Mouse (Mus musculus): ENCODE measurements around the gene Stard3nl. TPM values are rescaled to one million over a fixed set of nuclear protein-coding genes. Genes with fewer than 3 reads are reported as not detected.

Stard3nl gene
- polyA plus RNA-seq, 2 experiments: 12.0 to 23.7 TPM

DNA sequence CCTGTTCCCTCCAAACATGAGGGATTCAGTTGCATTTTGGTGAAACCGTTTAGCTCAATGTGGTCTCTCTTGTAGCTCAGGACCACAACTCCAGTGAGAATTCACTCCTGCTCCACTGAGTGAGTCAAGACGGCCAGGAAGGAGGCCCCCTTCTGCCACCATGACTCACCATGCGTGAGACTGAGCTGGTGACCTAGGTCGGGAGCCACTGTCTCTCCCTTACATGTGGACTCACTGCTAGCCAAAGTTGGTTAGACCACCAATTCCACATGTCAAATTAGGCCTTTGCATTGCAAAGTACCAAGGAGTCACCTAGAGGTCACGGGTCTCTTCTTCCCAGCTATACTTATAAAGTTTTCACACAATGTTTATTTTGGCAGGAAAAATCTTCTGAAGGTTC, 16.3 kb upstream of the Stard3nl start:
- DNase-seq (ENCODE audit: low read depth in 3 of 3, low spot score in 3 of 3) (no peak), ATAC-seq (ENCODE audit: insufficient read depth) (no peak)
- no peak overlapping the region for H3K27ac ChIP-seq
- H3K4me3 ChIP-seq (ENCODE audit: insufficient read depth in 1 of 2, low read depth in 2 of 2, low read length in 2 of 2): no peak overlapping the region
- H3K9ac ChIP-seq (replicated peaks): no peak overlapping the region
- no peaks in the 10 kb centered on the region for H3K9me3 ChIP-seq (ENCODE audit: control insufficient read depth, low read length)
- TF ChIP-seq CTCF (IDR thresholded peaks at IDR 0.05; ENCODE audit: low read depth) (no peak), EP300 (IDR thresholded peaks at IDR 0.05; ENCODE audit: low read depth) (no peak)
- no peak overlapping the region for H3K4me2 ChIP-seq (ENCODE audit: low read depth)
- H3K27me3 ChIP-seq (ENCODE audit: control insufficient read depth, insufficient read depth, low read length): no peaks in the 10 kb centered on the region
- no peaks in the 10 kb centered on the region for H3K36me3 ChIP-seq (replicated peaks; ENCODE audit: control insufficient read depth, insufficient read depth, low read depth)
- 45% methylated on average over 5 of the region's 5 CpGs for WGBS (ENCODE audit: insufficient replicate concordance)
- no peaks in the 10 kb centered on the region for H3K4me1 ChIP-seq (replicated peaks; ENCODE audit: control insufficient read depth in 2 of 2, insufficient read depth in 2 of 2, low read length in 1 of 2)

DNA sequence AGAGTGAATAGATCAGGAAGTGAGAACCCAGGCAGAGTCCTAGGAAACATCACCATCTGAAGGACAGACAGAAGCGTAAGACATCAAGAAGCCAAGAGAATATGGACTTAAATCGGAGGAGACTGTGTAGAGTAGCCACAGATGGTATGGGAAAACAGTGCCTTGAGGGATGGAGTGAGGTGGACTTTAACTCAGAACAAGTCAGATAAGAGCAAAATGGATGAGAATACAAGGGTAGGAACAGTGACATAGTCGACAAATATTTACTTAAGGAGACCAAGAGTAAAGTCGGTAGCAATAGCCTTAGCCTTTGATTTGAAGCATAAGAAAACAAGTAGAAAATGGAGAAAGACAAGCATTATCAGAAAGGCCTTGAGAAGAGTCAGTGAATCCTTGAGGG, 15.1 kb upstream of the Stard3nl start:
- WGBS (ENCODE audit: insufficient replicate concordance): 61% methylated on average over 4 of the region's 4 CpGs
- H3K36me3 ChIP-seq (replicated peaks; ENCODE audit: control insufficient read depth, insufficient read depth, low read depth): no peaks in the 10 kb centered on the region
- no peak for DNase-seq (ENCODE audit: low read depth in 3 of 3, low spot score in 3 of 3)
- no peaks in the 10 kb centered on the region for H3K27me3 ChIP-seq (ENCODE audit: control insufficient read depth, insufficient read depth, low read length)
- no peak overlapping the region for H3K4me3 ChIP-seq (ENCODE audit: insufficient read depth in 1 of 2, low read depth in 2 of 2, low read length in 2 of 2)
- no peak overlapping the region for H3K4me2 ChIP-seq (ENCODE audit: low read depth)
- no peak for ATAC-seq (ENCODE audit: insufficient read depth)
- no peaks in the 10 kb centered on the region for H3K9me3 ChIP-seq (ENCODE audit: control insufficient read depth, low read length)
- no peak for TF ChIP-seq CTCF (IDR thresholded peaks at IDR 0.05; ENCODE audit: low read depth)
- TF ChIP-seq EP300 (IDR thresholded peaks at IDR 0.05; ENCODE audit: low read depth): no peak
- H3K27ac ChIP-seq: no peak overlapping the region
- H3K9ac ChIP-seq (replicated peaks): no peak overlapping the region
- H3K4me1 ChIP-seq (replicated peaks; ENCODE audit: control insufficient read depth in 2 of 2, insufficient read depth in 2 of 2, low read length in 1 of 2): no peaks in the 10 kb centered on the region

DNA sequence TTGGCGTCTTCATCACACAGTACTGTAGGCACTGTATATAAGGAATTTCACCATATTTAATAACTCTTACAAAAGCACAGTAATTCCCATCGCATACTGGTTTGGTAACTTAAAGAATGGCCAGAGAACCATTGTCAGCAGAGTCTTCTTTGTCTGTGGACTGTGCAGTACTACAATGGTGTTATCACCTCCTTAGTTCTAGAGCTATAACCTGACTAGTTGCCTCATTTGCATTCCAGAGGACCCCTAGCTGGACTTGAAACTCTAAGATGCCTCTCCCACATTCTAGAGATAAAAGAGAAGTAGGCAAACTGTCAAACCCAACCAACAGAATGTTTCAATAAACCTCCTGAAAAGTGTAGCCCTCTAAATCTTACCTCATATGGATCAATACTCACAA, 12.4 kb upstream of the Stard3nl start:
- DNase-seq (ENCODE audit: low read depth in 3 of 3, low spot score in 3 of 3): no peak
- Histone ChIP-seq H3K9ac (replicated peaks) (no peak overlapping the region), H3K4me2 (ENCODE audit: low read depth) (no peak overlapping the region), H3K4me3 (ENCODE audit: insufficient read depth in 1 of 2, low read depth in 2 of 2, low read length in 2 of 2) (no peak overlapping the region), H3K4me1 (replicated peaks; ENCODE audit: control insufficient read depth in 2 of 2, insufficient read depth in 2 of 2, low read length in 1 of 2) (no peaks in the 10 kb centered on the region), H3K27ac (no peak overlapping the region), H3K27me3 (ENCODE audit: control insufficient read depth, insufficient read depth, low read length) (no peaks in the 10 kb centered on the region), H3K9me3 (ENCODE audit: control insufficient read depth, low read length) (no peaks in the 10 kb centered on the region), H3K36me3 (replicated peaks; ENCODE audit: control insufficient read depth, insufficient read depth, low read depth) (no peaks in the 10 kb centered on the region)
- ATAC-seq (ENCODE audit: insufficient read depth): no peak
- TF ChIP-seq EP300 (IDR thresholded peaks at IDR 0.05; ENCODE audit: low read depth) (no peak), CTCF (IDR thresholded peaks at IDR 0.05; ENCODE audit: low read depth) (no peak)
- WGBS (ENCODE audit: insufficient replicate concordance): 61% methylated on average over 2 of the region's 2 CpGs

DNA sequence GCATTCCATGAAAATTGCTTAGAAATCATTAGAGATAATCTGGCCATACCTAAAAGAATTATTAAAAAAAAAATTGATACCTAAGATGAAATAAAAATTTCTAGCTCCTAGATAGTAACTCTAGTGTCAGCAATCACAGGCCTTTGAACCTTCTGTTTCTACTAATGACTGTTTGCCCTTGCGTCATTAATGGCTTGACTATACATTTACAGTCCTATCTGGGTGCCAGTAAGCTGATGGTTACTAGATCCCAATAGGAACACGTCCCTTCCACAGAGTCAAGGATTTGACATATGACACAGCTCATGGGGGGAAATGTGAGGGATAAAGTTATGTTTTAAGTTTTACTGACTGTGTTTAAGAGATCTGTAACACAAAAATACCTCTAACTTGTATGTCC, 9.0 kb upstream of the Stard3nl start:
- no peak for TF ChIP-seq CTCF (IDR thresholded peaks at IDR 0.05; ENCODE audit: low read depth)
- no peak for TF ChIP-seq EP300 (IDR thresholded peaks at IDR 0.05; ENCODE audit: low read depth)
- Histone ChIP-seq H3K27ac (no peak overlapping the region), H3K4me1 (replicated peaks; ENCODE audit: control insufficient read depth in 2 of 2, insufficient read depth in 2 of 2, low read length in 1 of 2) (no peaks in the 10 kb centered on the region), H3K27me3 (ENCODE audit: control insufficient read depth, insufficient read depth, low read length) (no peaks in the 10 kb centered on the region), H3K36me3 (replicated peaks; ENCODE audit: control insufficient read depth, insufficient read depth, low read depth) (no peaks in the 10 kb centered on the region), H3K4me2 (ENCODE audit: low read depth) (no peak overlapping the region), H3K4me3 (ENCODE audit: insufficient read depth in 1 of 2, low read depth in 2 of 2, low read length in 2 of 2) (no peak overlapping the region), H3K9ac (replicated peaks) (no peak overlapping the region), H3K9me3 (ENCODE audit: control insufficient read depth, low read length) (no peaks in the 10 kb centered on the region)
- WGBS (ENCODE audit: insufficient replicate concordance): 58% methylated on average over 2 of the region's 2 CpGs
- DNase-seq (ENCODE audit: low read depth in 3 of 3, low spot score in 3 of 3): no peak
- ATAC-seq (ENCODE audit: insufficient read depth): no peak

DNA sequence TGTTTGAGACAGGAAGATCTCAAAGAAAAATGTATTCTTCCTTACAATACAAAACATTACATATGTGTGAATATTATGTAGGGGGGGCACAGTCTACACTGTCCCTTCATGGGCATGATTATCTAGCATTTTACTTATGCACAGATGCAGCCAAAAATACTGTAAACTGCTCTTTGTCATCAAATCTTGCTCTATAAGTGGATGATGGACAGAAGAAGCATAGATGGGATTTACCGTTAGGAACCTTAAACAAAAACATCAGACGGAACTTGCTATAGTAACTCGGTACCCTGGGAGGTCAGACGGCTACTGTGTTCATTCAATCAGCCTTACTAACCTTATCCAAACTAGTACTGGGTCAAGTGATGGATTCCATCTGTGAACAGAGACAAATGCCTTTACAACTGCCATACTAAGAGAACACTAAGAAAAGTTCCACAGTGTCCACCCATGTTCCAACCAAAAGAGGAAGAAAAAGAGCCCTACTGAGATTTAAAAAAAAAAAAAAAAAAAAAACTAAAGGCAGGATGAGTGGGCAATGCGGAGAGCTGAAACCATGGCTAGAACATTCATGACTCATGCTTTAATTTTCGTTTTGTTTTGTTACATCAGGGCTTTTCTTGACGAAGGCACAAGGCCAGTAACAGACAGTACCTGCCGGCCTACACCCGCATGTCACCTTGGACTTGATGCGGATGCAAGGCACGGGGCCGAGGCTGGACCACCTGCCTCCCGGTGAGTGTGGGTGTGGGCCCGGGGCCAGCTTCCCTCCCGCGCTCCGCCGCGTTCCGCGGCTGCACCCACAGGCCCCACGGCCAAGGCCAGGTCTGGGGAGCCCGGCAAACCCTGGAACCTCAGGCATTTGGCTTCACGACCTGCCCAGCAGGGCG, 552 bp downstream of the Stard3nl start:
- Histone ChIP-seq H3K36me3 (replicated peaks; ENCODE audit: control insufficient read depth, insufficient read depth, low read depth) (no peaks in the 10 kb centered on the region), H3K9ac (replicated peaks) (peak overlapping the region; percentile 90), H3K27me3 (ENCODE audit: control insufficient read depth, insufficient read depth, low read length) (no peaks in the 10 kb centered on the region), H3K4me1 (replicated peaks; ENCODE audit: control insufficient read depth in 2 of 2, insufficient read depth in 2 of 2, low read length in 1 of 2) (peaks cover 7 to 10% of the 10 kb centered on the region in 2 experiments; a peak in 3 of 4 replicates), H3K4me2 (ENCODE audit: low read depth) (peak overlapping the region; percentile 89), H3K9me3 (ENCODE audit: control insufficient read depth, low read length) (no peaks in the 10 kb centered on the region), H3K4me3 (ENCODE audit: insufficient read depth in 1 of 2, low read depth in 2 of 2, low read length in 2 of 2) (peak overlapping the region; percentile 86 to 90), H3K27ac (peak overlapping the region; percentile 36)
- DNase-seq (ENCODE audit: low read depth in 3 of 3, low spot score in 3 of 3) (peak in 1 of 3 experiments; percentile 31), ATAC-seq (ENCODE audit: insufficient read depth) (peak; percentile 57)
- 2% methylated on average over 25 of the region's 25 CpGs for WGBS (ENCODE audit: insufficient replicate concordance)
- TF ChIP-seq EP300 (IDR thresholded peaks at IDR 0.05; ENCODE audit: low read depth): no peak
- no peak for TF ChIP-seq CTCF (IDR thresholded peaks at IDR 0.05; ENCODE audit: low read depth)

Data from liver, embryonic 14.5 days (tissue).